Mouse (Mus musculus) ES-Bruce4 (cell line): ENCODE measurements around the gene Nmnat2.

ENCODE experiments used
- CTCF ChIP-seq: IDR thresholded peaks from one replicate; pipeline ENCODE4 v1.8.1; 2011; ENCODE audit warnings: low read depth, low read length
- EP300 ChIP-seq: IDR thresholded peaks from 2 replicates; pipeline ENCODE4 v1.6.1; 2011; ENCODE audit warnings: low read depth, low read length; ENCODE audit not compliant: insufficient read depth

DNA sequence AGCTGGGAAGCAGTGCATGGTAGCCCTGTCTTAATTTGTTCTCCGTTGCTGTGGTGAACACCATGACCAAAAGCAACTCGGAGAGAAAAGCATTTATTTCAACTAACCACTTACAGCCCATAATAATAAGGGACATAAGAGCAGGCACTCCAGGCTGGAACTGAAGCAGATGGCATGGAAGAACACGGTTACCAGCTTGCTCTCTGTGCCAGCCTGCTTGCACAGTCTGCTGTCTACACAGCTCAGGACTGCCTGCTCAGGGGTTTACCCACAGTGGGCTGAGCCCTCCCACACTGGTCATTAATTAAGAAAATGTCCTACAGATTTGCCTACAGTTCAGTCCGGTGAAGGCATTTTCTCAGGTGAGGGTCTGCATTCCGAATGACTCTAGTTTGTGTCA is 183.7 kb downstream of the Nmnat2 start:
- TF ChIP-seq CTCF (no peak), EP300 (no peak)
